12 mouse cellular contexts compared by ENCODE assay signal in genomic region chr10:96105124-96105523, GRCm38 (mm10). TPM values are rescaled to one million over a fixed set of nuclear protein-coding genes. Genes with fewer than 3 reads are reported as not detected.
DNase-seq lines count a peak whose midpoint lies in the region; ATAC-seq and TF ChIP-seq lines count a peak whose summit lies in the region.
"Had no signal": no experiment of that assay in that cellular context is flagged by ENCODE, and none has a peak within 500 bp of the region (broad histone marks: within the 10 kb centered on the region; RNA-seq: fewer than 3 reads in every experiment).

No protein-coding gene starts in this region.

- peak; percentile 54 for TF ChIP-seq CTCF in kidney, postnatal 0 days (IDR thresholded peaks at IDR 0.05; ENCODE audit: low read depth)
- peak; percentile 73 for TF ChIP-seq CTCF in ES-Bruce4 (IDR thresholded peaks at IDR 0.05; ENCODE audit: low read depth, low read length)
- TF ChIP-seq CTCF in cortical plate, adult 2 months (IDR thresholded peaks at IDR 0.05; ENCODE audit: extremely low read depth, insufficient read depth, low read length) = peak; percentile 41

- H3K9ac ChIP-seq in kidney, postnatal 0 days (ENCODE audit: low read depth, low read length) = no peak overlapping the region
- no peak overlapping the region for H3K9ac ChIP-seq in ES-Bruce4 (ENCODE audit: low read depth, poor library complexity, severe bottlenecking)

- WGBS in kidney, postnatal 0 days = 90% methylated on average over 2 of the region's 2 CpGs

- H3K4me2 ChIP-seq in kidney, postnatal 0 days (ENCODE audit: low read length) = no peak overlapping the region

- no peaks in the 10 kb centered on the region for H3K27me3 ChIP-seq in kidney, postnatal 0 days (ENCODE audit: insufficient read depth, low read length)
- no peaks in the 10 kb centered on the region for H3K27me3 ChIP-seq in ES-Bruce4 (ENCODE audit: control insufficient read depth, insufficient read depth, low read length, poor library complexity, severe bottlenecking)

- H3K4me1 ChIP-seq in kidney, postnatal 0 days (replicated peaks; ENCODE audit: insufficient read depth, low read length) = no peaks in the 10 kb centered on the region
- H3K4me1 ChIP-seq in ES-Bruce4 (ENCODE audit: control insufficient read depth, insufficient read depth, low read length) = no peaks in the 10 kb centered on the region
- H3K4me1 ChIP-seq in cortical plate, adult 2 months (ENCODE audit: control insufficient read depth, insufficient read depth, low read length) = no peaks in the 10 kb centered on the region
- H3K4me1 ChIP-seq: limb, embryonic 10.5 days had no signal

- no peaks in the 10 kb centered on the region for H3K9me3 ChIP-seq in kidney, postnatal 0 days (replicated peaks; ENCODE audit: low read length)
- no peaks in the 10 kb centered on the region for H3K9me3 ChIP-seq in ES-Bruce4 (replicated peaks; ENCODE audit: control insufficient read depth, insufficient read depth, low read length, poor library complexity, severe bottlenecking)
- H3K9me3 ChIP-seq: limb, embryonic 10.5 days had no signal

- H3K4me3 ChIP-seq in kidney, postnatal 0 days (replicated peaks; ENCODE audit: low read depth, low read length) = no peak overlapping the region
- H3K4me3 ChIP-seq in ES-Bruce4 (ENCODE audit: low read depth, low read length) = no peak overlapping the region
- H3K4me3 ChIP-seq in cortical plate, adult 2 months (ENCODE audit: insufficient read depth, low read length) = no peak overlapping the region
- H3K4me3 ChIP-seq: limb, embryonic 10.5 days had no signal

- DNase-seq in kidney, postnatal 0 days (ENCODE audit: low spot score) = peak; percentile 11
- no peak for DNase-seq in kidney, adult 18-20 months
- DNase-seq in mesoderm, embryonic 11.5 days (ENCODE audit: low read depth, low spot score) = peak; percentile 23
- no peak for DNase-seq in ovary, postnatal 10 days (ENCODE audit: low spot score)
- no peak for DNase-seq in urinary bladder, postnatal 10 days (ENCODE audit: low spot score)
- DNase-seq in kidney, postnatal 25 days = no peak
- DNase-seq: adrenal gland, postnatal 25 days had no signal

- no peaks in the 10 kb centered on the region for H3K36me3 ChIP-seq in kidney, postnatal 0 days (ENCODE audit: insufficient read depth, low read length)
- no peaks in the 10 kb centered on the region for H3K36me3 ChIP-seq in ES-Bruce4 (ENCODE audit: control insufficient read depth, insufficient read depth, low read length, poor library complexity, severe bottlenecking)
- H3K36me3 ChIP-seq: limb, embryonic 10.5 days had no signal

- TF ChIP-seq POLR2A in ES-Bruce4 (IDR thresholded peaks at IDR 0.05; ENCODE audit: insufficient read depth, low read length) = no peak
- TF ChIP-seq POLR2A in cortical plate, adult 2 months (IDR thresholded peaks at IDR 0.05; ENCODE audit: extremely low read depth, insufficient read depth, low read length) = no peak

- no peak for ATAC-seq in kidney, postnatal 0 days (replicated peaks; ENCODE audit: low FRiP score, low read depth)

- no peak overlapping the region for H3K27ac ChIP-seq in kidney, postnatal 0 days
- no peak overlapping the region for H3K27ac ChIP-seq in ES-Bruce4 (ENCODE audit: insufficient read depth, low read length)
- no peak overlapping the region for H3K27ac ChIP-seq in cortical plate, adult 2 months (ENCODE audit: insufficient read depth, low read length)
- H3K27ac ChIP-seq: limb, embryonic 10.5 days had no signal

- TF ChIP-seq EP300 in ES-Bruce4 (IDR thresholded peaks at IDR 0.05; ENCODE audit: insufficient read depth, low read depth, low read length) = no peak

RNA-seq across cellular contexts. Expression of gene Gm5426, which starts 31.3 kb away (rescaled TPM):
- not detected in 2 replicates for polyA plus RNA-seq in kidney, postnatal 0 days (2015; fragmentation: Nextera tagmentation; extraction: Ambion mirVana)
- polyA plus RNA-seq in ES-Bruce4 (2011; ENCODE audit: insufficient read depth, insufficient read length, low read depth, missing spikeins) = not detected in 2 replicates
- not detected in 2 replicates for polyA plus RNA-seq in cortical plate, adult 2 months (2012; rRNA removed)
- polyA plus RNA-seq: heart, embryonic 16.5 days; limb, embryonic 10.5 days; stomach, embryonic 16.5 days had no signal

Comparison
In these comparisons a context has a peak if more than half of its experiments do, and no peak if none do; other contexts are left out.
1. DNase-seq: peak in kidney, postnatal 0 days (single experiment) and mesoderm, embryonic 11.5 days (single experiment); none in kidney, adult 18-20 months (single experiment), ovary, postnatal 10 days (single experiment), urinary bladder, postnatal 10 days (single experiment) and kidney, postnatal 25 days (0 of 2).
2. Peak in every context shown above with its lines, with median percentiles within 50 percentile points of each other: CTCF ChIP-seq.